Mouse (Mus musculus) splenic B cell, adult 2 months (primary cell): ENCODE data around the gene Xrcc5.

Experiments used
- DNase-seq: peaks from one replicate; pipeline ENCODE4 v3.0.0-alpha.2; 2011; ENCODE audit warnings: low read depth, low spot score
- H3K27me3 ChIP-seq: 2 replicates; pipeline ENCODE4 v1.6.1; 2012; ENCODE audit warnings: mild to moderate bottlenecking, low read length, moderate library complexity, mixed read lengths; ENCODE audit not compliant: control insufficient read depth, poor library complexity, insufficient read depth, severe bottlenecking
- H3K36me3 ChIP-seq: 2 replicates; pipeline ENCODE4 v1.6.1; 2012; ENCODE audit warnings: mild to moderate bottlenecking, low read length, moderate library complexity, mixed read lengths; ENCODE audit not compliant: control insufficient read depth, poor library complexity, insufficient read depth, severe bottlenecking

Xrcc5 gene

DNA sequence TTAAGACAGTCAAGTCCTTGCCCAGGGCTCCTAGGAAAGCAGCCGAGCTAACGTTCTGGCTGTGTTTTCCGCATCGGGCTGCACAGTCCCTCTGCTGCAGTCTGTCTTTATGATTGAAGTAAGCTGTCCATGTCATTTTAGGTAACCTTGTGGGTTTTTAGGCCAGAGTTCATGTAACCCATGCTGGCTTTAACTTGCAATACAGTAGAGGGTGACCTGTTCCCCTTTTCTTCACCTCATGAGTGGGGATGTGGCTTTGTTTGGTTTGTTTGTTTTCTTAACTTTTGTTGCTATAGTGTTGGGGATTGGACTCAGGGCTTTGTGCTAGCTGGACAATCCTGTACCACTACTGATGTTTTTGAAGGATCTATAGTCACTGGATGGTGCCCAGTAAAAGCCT is 83.2 kb downstream of the Xrcc5 start:
- DNase-seq: no peak
- H3K36me3 ChIP-seq: no peaks in the 10 kb centered on the region
- H3K27me3 ChIP-seq: no peaks in the 10 kb centered on the region

DNA sequence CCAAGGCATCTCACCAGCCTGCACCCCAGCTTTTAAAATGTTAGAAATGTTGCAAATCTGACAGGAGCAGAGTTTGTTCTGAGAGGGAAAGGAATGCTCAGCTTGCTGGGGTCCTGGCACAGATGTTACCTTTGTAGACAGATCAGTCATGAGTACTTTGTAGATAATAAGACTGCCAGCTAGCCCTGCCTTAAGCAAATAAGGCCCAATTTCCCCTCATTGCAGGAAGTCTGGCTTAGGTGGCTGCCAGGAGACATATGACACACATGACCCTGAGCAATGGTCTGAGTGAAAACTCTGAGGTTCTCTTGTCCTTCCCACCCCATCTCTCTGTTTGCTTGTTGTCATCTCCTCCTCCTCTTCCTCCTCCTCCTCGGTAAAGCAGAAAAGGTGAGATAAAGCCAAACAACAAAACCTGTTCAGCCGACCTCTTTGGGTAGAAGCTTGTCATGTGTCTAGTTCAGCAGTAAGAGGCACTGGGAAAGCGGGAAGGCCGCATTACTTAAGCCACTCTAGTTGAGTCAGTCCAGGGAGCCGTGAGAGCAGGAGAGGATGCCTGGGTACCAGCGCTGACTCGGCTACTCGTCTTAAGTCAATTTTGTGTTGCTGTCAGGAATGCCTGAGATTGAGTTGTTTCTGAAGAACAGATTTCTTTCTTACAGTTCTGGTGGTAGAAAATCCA is 92.6 kb downstream of the Xrcc5 start:
- H3K27me3 ChIP-seq: no peaks in the 10 kb centered on the region
- H3K36me3 ChIP-seq: no peaks in the 10 kb centered on the region
- DNase-seq: no peak

- no peak for DNase-seq
- H3K36me3 ChIP-seq: no peaks in the 10 kb centered on the region
- H3K27me3 ChIP-seq: no peaks in the 10 kb centered on the region
Observed at GRCm38 (mm10) chr1:72400616-72401015, 93.4 kb downstream of the Xrcc5 start.

- no peaks in the 10 kb centered on the region for H3K36me3 ChIP-seq
- H3K27me3 ChIP-seq: no peaks in the 10 kb centered on the region
- DNase-seq: no peak
Observed at GRCm38 (mm10) chr1:72401331-72402069, 94.3 kb downstream of the Xrcc5 start.

GRCm38 (mm10) chr1:72406505-72407079 is 99.4 kb downstream of the Xrcc5 start:
- no peak for DNase-seq
- Histone ChIP-seq H3K36me3 (no peaks in the 10 kb centered on the region), H3K27me3 (no peaks in the 10 kb centered on the region)

- H3K36me3 ChIP-seq: no peaks in the 10 kb centered on the region
- H3K27me3 ChIP-seq: no peaks in the 10 kb centered on the region
- DNase-seq: no peak
Observed at GRCm38 (mm10) chr1:72409936-72410335, 102.7 kb downstream of the Xrcc5 start.

DNA sequence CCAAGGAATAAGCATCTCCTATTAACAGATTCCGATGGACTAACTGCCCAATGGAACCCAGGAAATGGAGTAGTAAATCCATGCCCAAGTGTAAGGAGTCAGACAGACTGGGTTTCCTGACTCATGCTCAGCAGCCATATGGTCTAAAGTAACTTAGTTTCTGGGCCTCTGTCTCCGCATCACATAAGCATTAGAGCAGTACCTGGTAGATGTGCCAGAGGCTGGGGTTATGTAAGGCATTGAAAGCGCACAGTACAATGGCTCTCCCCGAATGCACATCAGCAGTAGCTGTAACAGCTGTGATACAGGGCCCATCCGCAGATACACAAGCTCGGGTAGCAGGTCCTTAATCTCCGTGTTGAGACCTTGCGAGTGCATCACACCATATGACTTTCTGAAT is 103.9 kb downstream of the Xrcc5 start:
- Histone ChIP-seq H3K36me3 (no peaks in the 10 kb centered on the region), H3K27me3 (no peaks in the 10 kb centered on the region)
- no peak for DNase-seq

- DNase-seq: no peak
- H3K36me3 ChIP-seq: no peaks in the 10 kb centered on the region
- no peaks in the 10 kb centered on the region for H3K27me3 ChIP-seq
Observed at GRCm38 (mm10) chr1:72413205-72413604, 106.0 kb downstream of the Xrcc5 start.

- H3K36me3 ChIP-seq: no peaks in the 10 kb centered on the region
- no peaks in the 10 kb centered on the region for H3K27me3 ChIP-seq
- no peak for DNase-seq
Observed at GRCm38 (mm10) chr1:72414133-72414532, 106.9 kb downstream of the Xrcc5 start.

- H3K36me3 ChIP-seq: no peaks in the 10 kb centered on the region
- no peak for DNase-seq
- H3K27me3 ChIP-seq: no peaks in the 10 kb centered on the region
Observed at GRCm38 (mm10) chr1:72414561-72415253, 107.5 kb downstream of the Xrcc5 start.

DNA sequence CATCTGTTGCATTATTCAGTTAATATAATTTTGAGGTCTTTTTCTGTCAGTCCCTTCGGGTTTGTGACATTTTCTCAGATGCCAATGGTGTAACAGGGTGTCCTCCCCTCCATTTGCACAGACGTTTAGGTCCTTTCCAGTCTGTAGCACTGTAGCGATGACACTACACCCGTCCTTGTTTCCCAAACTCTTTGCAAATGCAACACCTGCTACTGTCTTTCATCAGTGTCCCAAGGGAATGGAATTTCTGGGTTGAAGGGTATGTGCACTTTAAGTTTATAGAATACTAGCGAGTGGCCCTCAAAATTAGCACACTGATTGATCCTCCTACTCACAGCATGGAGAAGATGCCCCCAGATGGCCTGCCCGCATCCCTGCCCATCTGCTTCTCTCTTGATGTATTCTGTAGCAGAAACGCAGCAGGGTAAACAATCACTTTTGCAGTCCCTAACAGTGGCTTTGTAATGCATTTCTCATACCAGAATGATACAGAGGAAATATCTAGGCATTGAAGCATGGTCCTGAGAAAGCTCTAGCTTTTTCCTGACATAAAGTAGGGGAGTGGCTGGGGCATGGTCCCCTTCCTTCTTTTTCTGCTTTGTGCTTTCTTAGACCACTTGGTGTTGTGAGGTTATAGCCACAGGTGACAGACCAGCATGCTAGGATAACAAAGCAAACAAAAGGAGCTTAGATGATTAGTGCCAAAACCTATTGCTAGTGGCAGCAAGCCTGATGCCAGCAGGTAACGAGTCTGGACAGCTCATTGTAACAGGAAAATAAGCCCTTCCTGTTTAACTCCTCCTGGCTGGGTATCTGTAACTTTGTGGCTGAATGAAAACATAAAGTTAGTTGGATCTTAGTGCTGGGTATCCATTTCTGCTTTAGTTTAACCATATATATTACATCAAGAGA is 111.8 kb downstream of the Xrcc5 start:
- no peaks in the 10 kb centered on the region for H3K27me3 ChIP-seq
- no peaks in the 10 kb centered on the region for H3K36me3 ChIP-seq
- no peak for DNase-seq

DNA sequence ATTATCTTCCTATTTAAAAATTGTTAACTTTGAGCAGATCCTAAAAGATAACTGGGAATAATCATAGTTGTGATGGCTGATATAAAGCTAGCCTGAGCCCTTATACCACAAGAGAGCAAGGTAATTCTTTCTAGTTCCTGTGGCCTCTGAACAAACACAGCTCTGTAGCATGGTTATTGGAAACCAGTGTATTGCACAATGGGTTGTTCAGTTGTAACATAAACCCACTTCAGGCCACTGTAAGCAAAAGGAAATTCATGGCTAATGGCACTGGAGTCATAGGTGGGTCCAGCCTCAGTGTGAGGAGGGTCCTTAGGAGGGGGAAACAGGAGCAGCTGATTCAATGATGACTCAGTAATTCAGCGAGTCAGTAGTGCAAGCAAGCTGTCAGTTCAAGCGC is 113.0 kb downstream of the Xrcc5 start:
- DNase-seq: no peak
- H3K27me3 ChIP-seq: no peaks in the 10 kb centered on the region
- H3K36me3 ChIP-seq: no peaks in the 10 kb centered on the region

DNA sequence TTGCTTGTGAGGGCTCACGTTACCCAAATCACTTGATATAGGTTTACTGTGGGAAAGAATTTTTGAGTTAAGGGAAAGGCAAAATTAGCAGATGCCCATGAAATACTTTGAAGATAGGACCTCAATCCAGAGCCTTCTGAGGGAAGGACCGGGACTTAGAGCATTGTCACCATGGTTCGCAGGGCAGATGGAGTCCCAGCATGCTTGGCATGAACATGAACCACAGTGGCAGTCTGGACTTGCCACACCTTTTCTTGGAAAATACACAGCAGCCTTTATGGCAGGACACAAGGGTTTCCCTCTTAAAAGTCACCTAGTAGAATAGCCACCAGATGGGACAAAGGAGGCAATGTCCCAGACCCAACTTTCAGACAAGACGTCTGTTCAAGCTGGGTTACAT is 114.9 kb downstream of the Xrcc5 start:
- no peak for DNase-seq
- Histone ChIP-seq H3K36me3 (no peaks in the 10 kb centered on the region), H3K27me3 (no peaks in the 10 kb centered on the region; the same call in 1 of the 2 replicates)

GRCm38 (mm10) chr1:72426456-72426855 is 119.2 kb downstream of the Xrcc5 start:
- no peaks in the 10 kb centered on the region for H3K36me3 ChIP-seq
- H3K27me3 ChIP-seq: no peaks in the 10 kb centered on the region; the same call in 1 of the 2 replicates
- DNase-seq: no peak
